Mouse (Mus musculus): ENCODE measurements around the gene Gm17026.
"Not testable (repeated sequence)": the region's sequence is repeated elsewhere in the genome, so short reads cannot be mapped to it uniquely, and the experiment has no call there.

Gene Gm17026

DNA sequence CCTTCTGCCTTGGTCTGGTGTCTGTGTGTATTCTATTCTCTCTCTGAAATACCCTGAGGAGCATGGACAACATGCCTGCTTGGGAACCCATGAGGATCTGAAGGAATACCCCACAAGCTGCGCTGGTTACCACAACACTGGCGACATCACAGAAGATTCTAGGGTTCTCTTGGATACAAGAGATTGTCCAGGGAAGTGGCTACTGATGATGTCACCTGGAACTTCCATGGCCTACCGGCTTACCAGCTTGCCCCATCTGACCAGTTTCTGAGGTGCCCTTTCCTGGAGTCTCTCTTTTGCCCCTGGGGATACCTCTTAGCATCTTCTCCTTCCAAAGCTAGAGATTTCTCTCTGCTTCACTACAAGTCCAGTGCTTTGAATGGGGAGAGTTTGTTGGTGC, at the start of gene Gm17026:
Gene Gm17026 (minus strand): TSS at position 101 of the 400 bp plus-strand sequence.
- DNase-seq, result not testable (repeated sequence)

DNA sequence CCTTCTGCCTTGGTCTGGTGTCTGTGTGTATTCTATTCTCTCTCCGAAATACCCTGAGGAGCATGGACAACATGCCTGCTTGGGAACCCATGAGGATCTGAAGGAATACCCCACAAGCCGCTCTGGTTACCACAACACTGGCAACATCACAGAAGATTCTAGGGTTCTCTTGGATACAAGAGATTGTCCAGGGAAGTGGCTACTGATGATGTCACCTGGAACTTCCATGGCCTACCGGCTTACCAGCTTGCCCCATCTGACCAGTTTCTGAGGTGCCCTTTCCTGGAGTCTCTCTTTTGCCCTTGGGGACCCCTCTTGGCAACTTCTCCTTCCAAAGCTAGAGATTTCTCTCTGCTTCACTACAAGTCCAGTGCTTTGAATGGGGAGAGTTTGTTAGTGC, 37.4 kb upstream of the Gm17026 start, which contains the start of gene Gm9611:
Gene Gm9611 (minus strand): TSS at position 101 of the 400 bp plus-strand sequence.
- DNase-seq, result not testable (repeated sequence)

GRCm38 (mm10) chr14:42216766-42217537, 42.9 kb downstream of the Gm17026 start:
- peak; percentile 2 to 6 for DNase-seq

Measured in spleen, adult 18-20 months (tissue).